Mouse (Mus musculus): Measurements from ENCODE around the gene Grhl3. TPM values are rescaled to one million over a fixed set of nuclear protein-coding genes. Genes with fewer than 3 reads are reported as not detected.

Grhl3 gene
- total RNA-seq, 2 experiments from 2014 or later = 0.33 TPM

GRCm38 (mm10) chr4:135575365-135576140 is 2.1 kb upstream of the Grhl3 start:
- peak; percentile 73 for DNase-seq

GRCm38 (mm10) chr4:135572276-135572675 is 1.2 kb downstream of the Grhl3 start:
- no peak for DNase-seq

GRCm38 (mm10) chr4:135571037-135571550 is 2.3 kb downstream of the Grhl3 start:
- peak; percentile 35 for DNase-seq

GRCm38 (mm10) chr4:135570152-135571036 is 3.0 kb downstream of the Grhl3 start:
- DNase-seq = peak; percentile 56

GRCm38 (mm10) chr4:135569201-135569600 is 4.2 kb downstream of the Grhl3 start:
- no peak for DNase-seq

- no peak for DNase-seq
Observed at GRCm38 (mm10) chr4:135567484-135567883, 5.9 kb downstream of the Grhl3 start.

- DNase-seq = no peak
Observed at GRCm38 (mm10) chr4:135567042-135567441, 6.4 kb downstream of the Grhl3 start.

GRCm38 (mm10) chr4:135565400-135565799 is 8.0 kb downstream of the Grhl3 start:
- peak; percentile 66 for DNase-seq

GRCm38 (mm10) chr4:135563794-135564193 is 9.6 kb downstream of the Grhl3 start:
- DNase-seq = no peak

GRCm38 (mm10) chr4:135549323-135549722 is 24.1 kb downstream of the Grhl3 start:
- DNase-seq = no peak

GRCm38 (mm10) chr4:135548521-135549077 is 24.8 kb downstream of the Grhl3 start:
- DNase-seq = peak; percentile 60

GRCm38 (mm10) chr4:135548108-135548507 is 25.3 kb downstream of the Grhl3 start:
- DNase-seq = no peak

GRCm38 (mm10) chr4:135547551-135547950 is 25.9 kb downstream of the Grhl3 start:
- peak; percentile 70 for DNase-seq

- DNase-seq = no peak
Observed at GRCm38 (mm10) chr4:135546793-135547192, 26.6 kb downstream of the Grhl3 start.

- peak; percentile 57 for DNase-seq
Observed at GRCm38 (mm10) chr4:135546008-135546407, 27.4 kb downstream of the Grhl3 start.

- DNase-seq = no peak
Observed at GRCm38 (mm10) chr4:135545080-135545511, 28.3 kb downstream of the Grhl3 start.

- no peak for DNase-seq
Observed at GRCm38 (mm10) chr4:135544284-135544683, 29.1 kb downstream of the Grhl3 start.

GRCm38 (mm10) chr4:135540057-135540456 is 33.4 kb downstream of the Grhl3 start:
- no peak for DNase-seq

GRCm38 (mm10) chr4:135539056-135539455 is 34.4 kb downstream of the Grhl3 start:
- DNase-seq = no peak

GRCm38 (mm10) chr4:135535021-135535420 is 38.4 kb downstream of the Grhl3 start:
- DNase-seq = no peak

- DNase-seq = no peak
Observed at GRCm38 (mm10) chr4:135533001-135533400, 40.4 kb downstream of the Grhl3 start.

- DNase-seq = no peak
Observed at GRCm38 (mm10) chr4:135531771-135532613, 41.4 kb downstream of the Grhl3 start.
